In genomic region chr5:138851296-138851780, GRCm38 (mm10) we compare ENCODE assay signal across 25 mouse cellular contexts. TPM values are rescaled to one million over a fixed set of nuclear protein-coding genes. Genes with fewer than 3 reads are reported as not detected.
DNase-seq lines count a peak whose midpoint lies in the region; ATAC-seq and TF ChIP-seq lines count a peak whose summit lies in the region.
"Had no signal": no experiment of that assay in that cellular context is flagged by ENCODE, and none has a peak within 500 bp of the region (broad histone marks: within the 10 kb centered on the region; RNA-seq: fewer than 3 reads in every experiment).

No protein-coding gene starts in this region.

- no peak overlapping the region for H3K27ac ChIP-seq in liver, adult 2 months (replicated peaks; ENCODE audit: insufficient read depth, low read depth, low read length)
- no peak overlapping the region for H3K27ac ChIP-seq in liver, embryonic 12.5 days
- H3K27ac ChIP-seq in thymus, adult 2 months (ENCODE audit: control insufficient read depth, insufficient read depth, low read length), result no peak overlapping the region
- H3K27ac ChIP-seq: embryonic facial prominence, embryonic 10.5 days; embryonic facial prominence, embryonic 12.5 days; forebrain, embryonic 10.5 days; forebrain, embryonic 12.5 days had no signal

- TF ChIP-seq POLR2A in liver, adult 2 months (IDR thresholded peaks at IDR 0.05; ENCODE audit: extremely low read depth, insufficient read depth, low read length), result no peak
- TF ChIP-seq POLR2A in thymus, adult 2 months (IDR thresholded peaks at IDR 0.05; ENCODE audit: control insufficient read depth, extremely low read depth, insufficient read depth, low read length, poor library complexity), result no peak

- H3K9ac ChIP-seq in liver, adult 2 months (ENCODE audit: low read depth, low read length), result no peak overlapping the region
- no peak overlapping the region for H3K9ac ChIP-seq in liver, embryonic 12.5 days
- H3K9ac ChIP-seq: embryonic facial prominence, embryonic 12.5 days; forebrain, embryonic 12.5 days had no signal

- TF ChIP-seq CTCF in liver, adult 2 months (IDR thresholded peaks at IDR 0.05; ENCODE audit: low read depth, low read length), result no peak
- TF ChIP-seq CTCF in thymus, adult 2 months (IDR thresholded peaks at IDR 0.05; ENCODE audit: borderline replicate concordance, control insufficient read depth, extremely low read depth, insufficient read depth, low read length, poor library complexity), result no peak

- H3K9me3 ChIP-seq in liver, embryonic 12.5 days (replicated peaks), result no peaks in the 10 kb centered on the region
- H3K9me3 ChIP-seq: embryonic facial prominence, embryonic 12.5 days; forebrain, embryonic 10.5 days; forebrain, embryonic 12.5 days had no signal

- peak; percentile 93 for DNase-seq in liver, adult 2 months (ENCODE audit: extremely low read depth, low read depth, low spot score)
- peak; percentile 89 for DNase-seq in fat pad, adult 2 months (ENCODE audit: extremely low read depth, low read depth, low spot score)
- DNase-seq in thymus, adult 2 months, result no peak
- no peak for DNase-seq in cerebellum, adult 18-20 months
- DNase-seq: adrenal gland, adult 8-10 months; adrenal gland, postnatal 14 days; adrenal gland, postnatal 36 days; cerebellum, adult 11 months; cerebellum, adult 2 months; cerebellum, adult 9-10 months; cerebellum, postnatal 25 days had no signal

- no peak for ATAC-seq in liver, embryonic 12.5 days
- ATAC-seq: forebrain, embryonic 14.5 days; forebrain, embryonic 16.5 days had no signal

- no peak overlapping the region for H3K4me3 ChIP-seq in liver, adult 2 months (ENCODE audit: insufficient read depth, low read depth, low read length)
- H3K4me3 ChIP-seq in liver, embryonic 12.5 days, result no peak overlapping the region
- no peak overlapping the region for H3K4me3 ChIP-seq in thymus, adult 2 months (ENCODE audit: control insufficient read depth, insufficient read depth, low read length)
- H3K4me3 ChIP-seq: embryonic facial prominence, embryonic 10.5 days; embryonic facial prominence, embryonic 12.5 days; forebrain, embryonic 10.5 days; forebrain, embryonic 12.5 days had no signal

- H3K36me3 ChIP-seq in liver, adult 2 months (ENCODE audit: control insufficient read depth, insufficient read depth, low read length), result no peaks in the 10 kb centered on the region
- no peaks in the 10 kb centered on the region for H3K36me3 ChIP-seq in liver, embryonic 12.5 days
- H3K36me3 ChIP-seq in thymus, adult 2 months (ENCODE audit: control insufficient read depth, insufficient read depth, low read length), result no peaks in the 10 kb centered on the region
- H3K36me3 ChIP-seq: embryonic facial prominence, embryonic 10.5 days; embryonic facial prominence, embryonic 12.5 days; forebrain, embryonic 10.5 days; forebrain, embryonic 12.5 days had no signal

- no peak overlapping the region for H3K4me2 ChIP-seq in liver, embryonic 12.5 days
- H3K4me2 ChIP-seq: embryonic facial prominence, embryonic 12.5 days; forebrain, embryonic 12.5 days had no signal

- WGBS in liver, adult 2 months, result 35% methylated on average over 5 of the region's 5 CpGs
- whole genome bisulfite sequencing in liver, embryonic 12.5 days (ENCODE audit: insufficient replicate concordance), result 72% methylated on average over 5 of the region's 5 CpGs
- WGBS in thymus, adult 2 months, result 94% methylated on average over 5 of the region's 5 CpGs

- no peaks in the 10 kb centered on the region for H3K79me2 ChIP-seq in liver, adult 2 months (ENCODE audit: control insufficient read depth, insufficient read depth, low read length)

- H3K27me3 ChIP-seq in liver, adult 2 months (ENCODE audit: control insufficient read depth, insufficient read depth, low read length), result no peaks in the 10 kb centered on the region
- H3K27me3 ChIP-seq in liver, embryonic 12.5 days (replicated peaks), result peaks cover 6% of the 10 kb centered on the region; the same call in 1 of the 2 replicates
- H3K27me3 ChIP-seq in thymus, adult 2 months (ENCODE audit: control insufficient read depth, insufficient read depth, low read length), result no peaks in the 10 kb centered on the region
- H3K27me3 ChIP-seq: embryonic facial prominence, embryonic 12.5 days had no signal

- peaks cover 4% of the 10 kb centered on the region for H3K4me1 ChIP-seq in liver, adult 2 months (ENCODE audit: control insufficient read depth, insufficient read depth, low read length)
- no peaks in the 10 kb centered on the region for H3K4me1 ChIP-seq in liver, embryonic 12.5 days
- no peaks in the 10 kb centered on the region for H3K4me1 ChIP-seq in thymus, adult 2 months (replicated peaks; ENCODE audit: control insufficient read depth, insufficient read depth, low read length)
- H3K4me1 ChIP-seq: embryonic facial prominence, embryonic 12.5 days had no signal

RNA-seq across cellular contexts. Expression of gene Gm5294, which starts 31.5 kb away (rescaled TPM):
- not detected in 2 replicates for total RNA-seq in liver, adult 2 months (2014; rRNA removed)
- polyA plus RNA-seq in liver, adult 2 months (2012; rRNA removed), result not detected in 2 replicates
- not detected in 2 replicates for polyA plus RNA-seq in liver, embryonic 12.5 days (2016; fragmentation: Nextera tagmentation; extraction: Ambion mirVana)
- polyA plus RNA-seq in thymus, adult 2 months (2012; rRNA removed), result 0.23 and 0.42 TPM in 2 replicates
- total RNA-seq: adrenal gland, adult 18-20 months; adrenal gland, adult 8-10 months; adrenal gland, postnatal 14 days; adrenal gland, postnatal 36 days; ES-E14; MEL had no signal
- polyA plus RNA-seq: C2C12; cerebellum, adult 2 months; cortical plate, adult 2 months; embryonic facial prominence, embryonic 10.5 days; embryonic facial prominence, embryonic 14.5 days; forebrain, embryonic 10.5 days; forebrain, embryonic 12.5 days; forebrain, embryonic 14.5 days; forebrain, embryonic 16.5 days; frontal cortex, adult 2 months had no signal

Comparison
In these comparisons a context has a peak if more than half of its experiments do, and no peak if none do; other contexts are left out.
1. DNase-seq: peak in liver, adult 2 months (single experiment) and fat pad, adult 2 months (single experiment); none in thymus, adult 2 months (single experiment) and cerebellum, adult 18-20 months (0 of 2).